Mouse (Mus musculus): ENCODE measurements around the gene Fam178b. TPM values are rescaled to one million over a fixed set of nuclear protein-coding genes. Genes with fewer than 3 reads are reported as not detected.
"Not testable (repeated sequence)": the region's sequence is repeated elsewhere in the genome, so short reads cannot be mapped to it uniquely, and the experiment has no call there.

The Fam178b gene
- polyA plus RNA-seq, 2 experiments = 0.21 to 0.27 TPM

DNA sequence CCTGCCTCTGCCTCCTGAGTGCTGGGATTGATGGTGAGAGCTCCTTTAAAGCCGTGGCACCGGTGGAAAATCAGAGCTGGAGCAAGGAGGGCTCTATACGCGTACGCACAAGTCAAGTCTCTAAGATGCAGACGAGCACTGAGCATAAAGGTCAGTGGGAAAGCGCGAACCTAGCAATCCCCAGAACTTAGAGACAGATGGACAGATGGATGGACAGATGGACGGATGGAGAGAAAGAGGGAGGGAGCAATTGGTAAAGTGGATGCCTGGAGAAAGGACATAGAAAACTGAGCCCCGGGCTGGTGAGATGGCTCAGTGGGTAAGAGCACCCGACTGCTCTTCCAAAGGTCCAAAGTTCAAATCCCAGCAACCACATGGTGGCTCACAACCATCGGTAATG is 142.2 kb downstream of the Fam178b start:
- H3K4me3 ChIP-seq (ENCODE audit: insufficient read depth in 1 of 2, low read depth in 2 of 2, low read length in 2 of 2) = no peak overlapping the region
- H3K4me2 ChIP-seq (ENCODE audit: low read depth) = no peak overlapping the region
- H3K9ac ChIP-seq (replicated peaks) = no peak overlapping the region
- ATAC-seq (ENCODE audit: insufficient read depth) = no peak
- no peak overlapping the region for H3K27ac ChIP-seq
- H3K27me3 ChIP-seq (ENCODE audit: control insufficient read depth, insufficient read depth, low read length) = no peaks in the 10 kb centered on the region
- no peaks in the 10 kb centered on the region for H3K9me3 ChIP-seq (ENCODE audit: control insufficient read depth, low read length)
- DNase-seq (ENCODE audit: low read depth in 3 of 3, low spot score in 3 of 3) = no peak
- no peak for TF ChIP-seq CTCF (IDR thresholded peaks at IDR 0.05; ENCODE audit: low read depth)
- TF ChIP-seq EP300 (IDR thresholded peaks at IDR 0.05; ENCODE audit: low read depth) = no peak
- WGBS (ENCODE audit: insufficient replicate concordance) = 86% methylated on average over 12 of the region's 12 CpGs
- H3K4me1 ChIP-seq (replicated peaks; ENCODE audit: control insufficient read depth in 2 of 2, insufficient read depth in 2 of 2, low read length in 1 of 2) = peaks cover 0 to 2% of the 10 kb centered on the region in 2 experiments; a peak in 2 of 4 replicates
- H3K36me3 ChIP-seq (replicated peaks; ENCODE audit: control insufficient read depth, insufficient read depth, low read depth) = no peaks in the 10 kb centered on the region

DNA sequence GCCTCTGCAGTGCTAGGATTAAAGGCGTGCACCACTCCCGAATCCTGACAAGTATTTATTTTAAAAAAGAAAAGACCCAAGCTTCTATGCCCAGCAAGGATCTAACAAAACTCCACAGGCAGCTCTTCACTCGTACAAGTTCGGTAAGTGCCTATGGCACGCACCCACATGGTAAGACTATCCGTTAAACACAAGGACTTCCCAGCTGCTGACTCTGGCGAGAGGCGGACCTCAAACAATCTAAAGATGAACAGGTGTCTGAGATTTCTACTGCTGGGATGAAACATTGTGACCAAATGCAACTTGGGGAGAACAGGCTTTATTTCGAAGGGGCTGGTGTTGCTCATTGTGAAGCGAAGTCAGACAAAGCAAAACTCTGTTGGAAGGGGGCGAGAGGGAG is 142.9 kb downstream of the Fam178b start:
- DNase-seq (ENCODE audit: low read depth in 3 of 3, low spot score in 3 of 3) (no peak), ATAC-seq (ENCODE audit: insufficient read depth) (no peak)
- WGBS (ENCODE audit: insufficient replicate concordance) = 80% methylated on average over 11 of the region's 11 CpGs
- Histone ChIP-seq H3K4me1 (replicated peaks; ENCODE audit: control insufficient read depth in 2 of 2, insufficient read depth in 2 of 2, low read length in 1 of 2) (no peaks in the 10 kb centered on the region; a peak in 1 of 4 replicates), H3K27ac (no peak overlapping the region), H3K4me2 (ENCODE audit: low read depth) (no peak overlapping the region), H3K9me3 (ENCODE audit: control insufficient read depth, low read length) (no peaks in the 10 kb centered on the region), H3K4me3 (ENCODE audit: insufficient read depth in 1 of 2, low read depth in 2 of 2, low read length in 2 of 2) (no peak overlapping the region), H3K36me3 (replicated peaks; ENCODE audit: control insufficient read depth, insufficient read depth, low read depth) (no peaks in the 10 kb centered on the region), H3K27me3 (ENCODE audit: control insufficient read depth, insufficient read depth, low read length) (no peaks in the 10 kb centered on the region), H3K9ac (replicated peaks) (no peak overlapping the region)
- TF ChIP-seq CTCF (IDR thresholded peaks at IDR 0.05; ENCODE audit: low read depth) (no peak), EP300 (IDR thresholded peaks at IDR 0.05; ENCODE audit: low read depth) (no peak)

DNA sequence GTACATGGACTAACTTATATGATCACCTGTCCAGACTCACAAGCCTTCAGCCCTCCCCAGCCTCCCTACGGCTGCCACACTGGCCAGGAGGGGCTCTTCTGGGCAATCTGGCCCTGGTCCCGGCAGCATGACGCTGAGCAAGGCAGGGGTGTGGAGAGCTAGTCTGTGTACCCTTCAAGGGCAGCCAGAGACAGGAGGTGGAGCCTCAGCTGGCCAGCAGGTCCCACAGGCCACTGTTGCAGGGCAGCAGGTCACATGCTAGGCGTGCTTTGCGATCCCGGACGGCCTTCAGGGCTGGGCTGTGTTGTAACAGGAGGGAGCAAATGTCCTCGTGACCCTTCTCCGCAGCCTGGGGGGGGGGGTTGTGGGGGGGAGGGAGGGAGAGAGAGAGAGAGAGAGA is 143.8 kb downstream of the Fam178b start, which contains the start of gene Gm42417:
Gene Gm42417 (minus strand): TSS at position 244 of the 400 bp plus-strand sequence.
- no peak within 1 kb of the TSS for H3K4me2 ChIP-seq (ENCODE audit: low read depth)
- TF ChIP-seq EP300 (IDR thresholded peaks at IDR 0.05; ENCODE audit: low read depth) = no peak
- peak; percentile 5; the same call in 1 of the 2 replicates for TF ChIP-seq CTCF (IDR thresholded peaks at IDR 0.05; ENCODE audit: low read depth)
- H3K9ac ChIP-seq (replicated peaks) = no peak within 1 kb of the TSS
- no peaks in the 10 kb centered on the region; a peak in 1 of 4 replicates for H3K4me1 ChIP-seq (replicated peaks; ENCODE audit: control insufficient read depth in 2 of 2, insufficient read depth in 2 of 2, low read length in 1 of 2)
- DNase-seq (ENCODE audit: low read depth in 3 of 3, low spot score in 3 of 3) = peak in 1 of 3 experiments; percentile 36
- 71% methylated on average over 9 of the region's 9 CpGs for WGBS (ENCODE audit: insufficient replicate concordance)
- H3K36me3 ChIP-seq (replicated peaks; ENCODE audit: control insufficient read depth, insufficient read depth, low read depth) = no peaks in the 10 kb centered on the region
- no peak within 1 kb of the TSS for H3K27ac ChIP-seq
- ATAC-seq (ENCODE audit: insufficient read depth) = peak; percentile 78
- no peak within 1 kb of the TSS for H3K4me3 ChIP-seq (ENCODE audit: insufficient read depth in 1 of 2, low read depth in 2 of 2, low read length in 2 of 2)
- no peaks in the 10 kb centered on the region for H3K9me3 ChIP-seq (ENCODE audit: control insufficient read depth, low read length)
- no peaks in the 10 kb centered on the region for H3K27me3 ChIP-seq (ENCODE audit: control insufficient read depth, insufficient read depth, low read length)

DNA sequence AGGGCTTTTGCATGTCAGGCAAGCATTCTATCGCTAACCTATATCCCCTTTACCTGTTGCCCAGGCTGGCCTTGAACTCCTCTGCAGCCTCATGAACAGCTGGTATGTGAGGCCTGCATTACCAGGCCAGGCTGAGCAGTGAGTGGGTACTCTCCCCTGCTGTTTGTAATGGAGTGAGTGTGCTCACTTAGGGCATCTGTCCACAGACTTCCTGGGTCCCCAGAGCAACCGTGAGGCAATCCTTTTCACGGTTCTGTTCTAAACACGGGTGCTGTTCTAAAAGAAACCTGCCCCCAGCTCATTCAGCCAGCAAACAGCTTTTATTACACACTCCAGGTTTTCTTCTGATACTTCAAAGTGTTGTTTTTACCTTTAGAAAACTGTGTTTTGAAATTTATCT is 144.3 kb downstream of the Fam178b start:
- no peak for TF ChIP-seq CTCF (IDR thresholded peaks at IDR 0.05; ENCODE audit: low read depth)
- no peak for TF ChIP-seq EP300 (IDR thresholded peaks at IDR 0.05; ENCODE audit: low read depth)
- no peak overlapping the region for H3K4me2 ChIP-seq (ENCODE audit: low read depth)

DNA sequence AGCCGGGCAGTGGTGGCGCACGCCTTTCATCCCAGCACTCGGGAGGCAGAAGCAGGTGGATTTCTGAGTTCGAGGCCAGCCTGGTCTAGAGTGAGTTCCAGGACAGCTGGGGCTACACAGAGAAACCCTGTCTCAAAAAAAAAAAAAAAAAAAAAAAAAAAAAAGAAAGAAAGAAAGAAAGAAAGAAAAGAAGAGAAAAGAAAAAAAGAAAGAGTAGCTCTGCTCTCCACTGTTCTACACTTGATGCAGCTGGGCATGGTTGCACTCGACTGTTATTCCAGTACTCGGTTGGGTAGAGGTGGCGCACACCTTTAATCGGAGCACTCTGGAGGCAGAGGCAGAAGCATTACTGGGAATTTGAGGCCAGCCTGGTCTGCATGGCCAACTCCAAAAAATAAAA is 146.2 kb downstream of the Fam178b start, which contains the start of gene Ankrd23:
Gene Ankrd23 (minus strand): TSS at position 101 of the 400 bp plus-strand sequence.
- not testable (repeated sequence) for H3K9me3 ChIP-seq (ENCODE audit: control insufficient read depth, low read length); H3K36me3 ChIP-seq (replicated peaks; ENCODE audit: control insufficient read depth, insufficient read depth, low read depth); H3K9ac ChIP-seq (replicated peaks); H3K27ac ChIP-seq; DNase-seq (ENCODE audit: low read depth in 3 of 3, low spot score in 3 of 3); H3K4me3 ChIP-seq (ENCODE audit: insufficient read depth in 1 of 2, low read depth in 2 of 2, low read length in 2 of 2); H3K27me3 ChIP-seq (ENCODE audit: control insufficient read depth, insufficient read depth, low read length); H3K4me1 ChIP-seq (replicated peaks; ENCODE audit: control insufficient read depth in 2 of 2, insufficient read depth in 2 of 2, low read length in 1 of 2); H3K4me2 ChIP-seq (ENCODE audit: low read depth); ATAC-seq (ENCODE audit: insufficient read depth)
- 79% methylated on average over 9 of the region's 9 CpGs for WGBS (ENCODE audit: insufficient replicate concordance)

More for the DNA sequence above, 144.3 kb downstream of the Fam178b start:
- 63% methylated on average over 4 of the region's 4 CpGs for WGBS (ENCODE audit: insufficient replicate concordance)
- no peak for DNase-seq (ENCODE audit: low read depth in 3 of 3, low spot score in 3 of 3)
- Histone ChIP-seq H3K4me3 (ENCODE audit: insufficient read depth in 1 of 2, low read depth in 2 of 2, low read length in 2 of 2) (no peak overlapping the region), H3K4me1 (replicated peaks; ENCODE audit: control insufficient read depth in 2 of 2, insufficient read depth in 2 of 2, low read length in 1 of 2) (no peaks in the 10 kb centered on the region; a peak in 1 of 4 replicates), H3K27ac (no peak overlapping the region), H3K36me3 (replicated peaks; ENCODE audit: control insufficient read depth, insufficient read depth, low read depth) (no peaks in the 10 kb centered on the region), H3K27me3 (ENCODE audit: control insufficient read depth, insufficient read depth, low read length) (no peaks in the 10 kb centered on the region), H3K9me3 (ENCODE audit: control insufficient read depth, low read length) (no peaks in the 10 kb centered on the region), H3K9ac (replicated peaks) (no peak overlapping the region)
- no peak for ATAC-seq (ENCODE audit: insufficient read depth)
